Mouse (Mus musculus): ENCODE results near the gene Camta2.
A peak's percentile ranks its signal among the peaks of the same experiment; 100 is the strongest.

Camta2 gene

GRCm38 (mm10) chr11:70646691-70647650 lies 40.9 kb downstream of the Camta2 start, which contains the start of the genes Rnf167 and Slc25a11:
Rnf167 (plus strand) TSS chr11:70647235.
Slc25a11 (minus strand) TSS chr11:70647479.
- peak; percentile 97 to 99 for DNase-seq

GRCm38 (mm10) chr11:70646259-70646555 lies 41.7 kb downstream of the Camta2 start:
- DNase-seq = peak; percentile 32 to 61

- DNase-seq = no peak
Measured at GRCm38 (mm10) chr11:70645461-70646258, 42.2 kb downstream of the Camta2 start.

- DNase-seq = no peak
Measured at GRCm38 (mm10) chr11:70644564-70645103, 43.3 kb downstream of the Camta2 start.

GRCm38 (mm10) chr11:70643051-70643450 lies 44.9 kb downstream of the Camta2 start:
- no peak for DNase-seq

GRCm38 (mm10) chr11:70641241-70641640 lies 46.7 kb downstream of the Camta2 start:
- no peak for DNase-seq

- DNase-seq = no peak
Measured at GRCm38 (mm10) chr11:70639976-70640375, 47.9 kb downstream of the Camta2 start.

GRCm38 (mm10) chr11:70638714-70639278 lies 49.1 kb downstream of the Camta2 start, which contains the start of gene Gp1ba:
Gp1ba (plus strand) TSS chr11:70639122.
- no peak for DNase-seq

- no peak for DNase-seq
Measured at GRCm38 (mm10) chr11:70638293-70638692, 49.6 kb downstream of the Camta2 start.

- no peak for DNase-seq
Measured at GRCm38 (mm10) chr11:70637764-70638163, 50.1 kb downstream of the Camta2 start.

- no peak for DNase-seq
Measured at GRCm38 (mm10) chr11:70635601-70636000, 52.3 kb downstream of the Camta2 start.

- no peak for DNase-seq
Measured at GRCm38 (mm10) chr11:70630129-70630528, 57.8 kb downstream of the Camta2 start.

- DNase-seq = no peak
Measured at GRCm38 (mm10) chr11:70629557-70629956, 58.3 kb downstream of the Camta2 start.

- DNase-seq = no peak
Measured at GRCm38 (mm10) chr11:70628431-70628830, 59.5 kb downstream of the Camta2 start.

GRCm38 (mm10) chr11:70626877-70627276 lies 61.0 kb downstream of the Camta2 start:
- DNase-seq = no peak

GRCm38 (mm10) chr11:70625473-70625872 lies 62.4 kb downstream of the Camta2 start:
- peak; percentile 80 to 83 for DNase-seq

- DNase-seq = no peak
Measured at GRCm38 (mm10) chr11:70623053-70623742, 64.7 kb downstream of the Camta2 start.

- no peak for DNase-seq
Measured at GRCm38 (mm10) chr11:70621972-70622814, 65.7 kb downstream of the Camta2 start.
